Mouse (Mus musculus) lung, postnatal 0 days (tissue): ENCODE measurements at regions not wholly inside any gene's neighbourhood (a gene's known extent, or its start where the extent isn't known, plus 50 kb on each side); places are given as distances from the start of the nearest gene placed in this dataset.

Source experiments
- CTCF ChIP-seq: IDR thresholded peaks from 2 replicates; pipeline ENCODE4 v1.5.1; 2016; ENCODE audit warnings: antibody characterized with exemption, mild to moderate bottlenecking
- EP300 ChIP-seq: IDR thresholded peaks from 2 replicates; pipeline ENCODE4 v1.6.1; 2016; ENCODE audit warnings: antibody characterized with exemption, mild to moderate bottlenecking, control low read depth

- no peak for TF ChIP-seq CTCF
- TF ChIP-seq EP300, result no peak
Observed at GRCm38 (mm10) chr13:37718364-37718763, 59.8 kb upstream of the Rreb1 start.
